Mouse (Mus musculus) large intestine, adult 2 months (tissue): Measurements from ENCODE around the gene Hmgn3. TPM values are rescaled to one million over a fixed set of nuclear protein-coding genes. Genes with fewer than 3 reads are reported as not detected.

Source experiments
- DNase-seq: peaks from one replicate; pipeline ENCODE4 v3.0.0-alpha.2; 2012; ENCODE audit warnings: low read depth, low spot score
- WGBS: fragments of 180-500 bp; shearing (Covaris S2); methylation state at CpG from one replicate; pipeline ENCODE4 v1.1.7; 2018; 5-methylcytosine and 5-hydroxymethylcytosine counted together
- polyA plus RNA-seq: library from polyadenylated mRNA; depleted of rRNA; stranded (reverse); fragments of >200 nt; gene quantifications from 2 replicates; pipeline ENCODE4 v1.2.3, GENCODE M21; 2012; rRNA removed

The Hmgn3 gene
- polyA plus RNA-seq, 1 experiment = 3.1 TPM

- WGBS = 64% methylated on average over 3 of the region's 3 CpGs
- DNase-seq = no peak
Observed at GRCm38 (mm10) chr9:83103785-83104184, 42.7 kb downstream of the Hmgn3 start.

DNA sequence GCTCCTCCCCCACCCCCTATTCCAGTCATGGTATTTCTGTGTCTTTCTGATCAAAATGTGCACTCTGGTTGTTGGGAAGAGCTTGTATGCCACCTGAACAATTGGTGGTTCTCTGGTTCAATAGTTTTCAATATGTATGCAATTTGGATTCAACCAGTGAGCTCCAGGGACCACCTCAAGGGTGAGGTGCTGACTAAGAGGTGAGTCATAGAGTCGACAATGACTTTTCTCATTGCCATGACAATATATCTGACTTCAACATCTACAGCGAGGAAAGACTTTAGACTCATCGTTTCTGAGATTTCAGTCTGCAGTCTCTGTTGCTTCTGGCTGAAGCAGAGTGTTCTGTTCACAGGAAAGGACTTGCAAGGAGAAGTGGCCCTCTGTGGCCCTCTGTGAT is 44.8 kb downstream of the Hmgn3 start:
- WGBS = 79% methylated on average over 3 of the region's 3 CpGs
- DNase-seq = no peak

DNA sequence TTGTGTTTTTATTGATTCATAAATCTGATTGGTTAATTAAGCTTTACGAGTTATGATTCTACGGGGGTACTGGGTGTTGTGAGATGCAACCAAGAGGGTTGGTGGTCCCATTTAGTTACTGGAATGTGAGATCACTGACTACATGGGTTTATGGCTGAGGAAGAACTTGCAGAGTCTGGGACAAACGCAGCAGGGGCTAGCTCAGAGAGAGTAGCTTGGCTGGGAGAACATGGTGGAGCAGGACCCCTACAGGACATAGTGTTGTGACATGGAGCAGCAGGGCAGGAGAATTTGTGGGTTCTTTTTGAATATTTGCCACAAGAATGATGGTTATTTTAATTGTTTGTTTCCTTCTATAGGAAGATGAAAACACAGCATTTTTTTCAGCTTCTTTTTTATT is 45.7 kb downstream of the Hmgn3 start:
- DNase-seq = no peak

GRCm38 (mm10) chr9:83098652-83099307 is 47.7 kb downstream of the Hmgn3 start:
- WGBS = 86% methylated on average over 12 of the region's 12 CpGs
- DNase-seq = no peak

More for the DNA sequence above, 45.7 kb downstream of the Hmgn3 start:
- WGBS = 78% methylated on average over 3 of the region's 3 CpGs

- DNase-seq = no peak
- 76% methylated on average over 8 of the region's 8 CpGs for WGBS
Observed at GRCm38 (mm10) chr9:83097816-83098215, 48.7 kb downstream of the Hmgn3 start.

DNA sequence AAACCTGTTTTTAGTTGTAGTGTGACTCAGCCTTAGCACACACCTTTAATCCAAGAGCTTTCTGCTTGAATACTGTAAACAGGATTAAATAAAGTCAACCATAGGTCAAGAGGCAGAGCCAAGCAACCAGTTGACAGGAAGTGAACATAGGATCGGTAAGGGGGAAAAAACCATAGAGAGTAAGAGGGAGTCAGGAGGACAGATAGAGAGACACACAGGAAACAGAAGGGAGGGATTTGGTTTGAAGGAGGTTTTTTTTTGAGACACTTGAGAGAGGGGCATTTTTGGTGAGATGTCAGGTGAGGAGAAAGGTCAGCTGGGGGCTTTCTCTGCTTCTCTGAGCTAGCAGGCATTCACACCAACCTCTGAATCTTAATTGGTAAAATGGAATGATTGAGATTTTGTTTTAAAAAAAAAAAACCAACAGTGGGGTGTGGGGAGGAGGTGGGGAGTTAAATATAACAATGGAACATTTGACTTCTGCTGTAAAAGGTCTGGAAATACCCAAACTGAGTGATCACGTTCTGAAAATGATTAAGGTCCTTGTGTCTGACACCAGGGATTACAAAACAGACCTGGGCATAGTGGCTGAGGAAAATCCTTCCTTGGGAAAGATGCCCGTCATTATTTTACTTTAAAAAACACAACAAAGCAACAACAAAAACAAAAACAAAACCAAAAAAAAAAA is 51.7 kb downstream of the Hmgn3 start:
- DNase-seq = no peak
- 52% methylated on average over 3 of the region's 3 CpGs for WGBS

GRCm38 (mm10) chr9:83083790-83084469 is 62.6 kb downstream of the Hmgn3 start:
- no peak for DNase-seq
- WGBS = 49% methylated on average over 7 of the region's 7 CpGs

GRCm38 (mm10) chr9:83083091-83083490 is 63.4 kb downstream of the Hmgn3 start:
- 67% methylated on average over 5 of the region's 5 CpGs for WGBS
- no peak for DNase-seq

DNA sequence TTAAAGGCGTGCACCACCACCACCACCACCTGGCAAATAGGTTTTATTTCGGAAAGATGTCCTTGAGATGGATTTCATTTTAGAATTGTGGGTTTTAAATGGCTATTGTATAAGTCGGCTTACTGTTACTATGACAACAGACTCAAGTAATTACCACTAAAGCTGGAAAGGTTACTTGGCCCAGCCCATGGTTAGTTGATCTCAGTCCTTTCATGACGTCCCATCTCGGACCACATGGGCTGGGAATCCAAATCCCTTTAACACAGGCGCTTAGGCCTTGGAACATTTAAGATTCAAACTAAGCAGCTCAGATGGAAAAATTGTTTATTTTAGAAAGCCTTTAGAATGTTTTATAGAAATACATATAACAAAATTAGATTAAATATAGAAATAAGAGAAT is 64.2 kb downstream of the Hmgn3 start:
- 83% methylated on average over 6 of the region's 6 CpGs for WGBS
- DNase-seq = no peak

- 88% methylated on average over 3 of the region's 3 CpGs for WGBS
- no peak for DNase-seq
Observed at GRCm38 (mm10) chr9:83079724-83080123, 66.8 kb downstream of the Hmgn3 start.

DNA sequence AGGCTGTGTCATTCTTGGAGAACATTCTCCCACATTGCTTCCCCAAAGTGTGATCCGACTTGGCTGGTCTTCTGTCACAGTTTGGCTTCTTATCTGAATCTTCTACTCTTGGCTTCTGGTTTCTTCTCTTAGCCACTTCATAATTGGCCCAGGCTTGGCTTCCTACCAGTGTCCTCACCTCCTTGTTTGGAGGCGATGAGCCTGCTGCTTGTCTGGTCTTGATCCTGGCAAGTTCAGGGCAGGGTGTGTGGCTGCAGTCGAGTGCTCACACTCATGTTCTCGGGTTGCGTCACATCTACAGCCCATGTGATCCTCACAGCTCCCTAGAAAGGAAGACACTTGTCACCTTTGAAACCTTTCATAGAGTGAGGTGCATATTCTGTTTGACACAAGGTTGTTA is 78.2 kb downstream of the Hmgn3 start:
- 73% methylated on average over 5 of the region's 5 CpGs for WGBS
- DNase-seq = no peak

- DNase-seq = no peak
- 43% methylated on average over 11 of the region's 11 CpGs for WGBS
Observed at GRCm38 (mm10) chr9:83061289-83061688, 85.2 kb downstream of the Hmgn3 start.

Other genes with a start within 250 kb of the Hmgn3 start
- gene Phip, start 171.2 kb downstream of the Hmgn3 start, polyA plus RNA-seq = 1.3 and 2.6 TPM in 2 replicates